Mouse (Mus musculus) liver, postnatal 0 days (tissue): ENCODE measurements around the gene Dnah8.

Experiments used
- CTCF ChIP-seq: sonication (generic); IDR thresholded peaks from 2 replicates; pipeline ENCODE4 v1.5.1; 2016; ENCODE audit warnings: antibody characterized with exemption, low read depth
- EP300 ChIP-seq: IDR thresholded peaks from 2 replicates; pipeline ENCODE4 v1.6.1; 2016; ENCODE audit warnings: antibody characterized with exemption, low read depth, mild to moderate bottlenecking

DNA sequence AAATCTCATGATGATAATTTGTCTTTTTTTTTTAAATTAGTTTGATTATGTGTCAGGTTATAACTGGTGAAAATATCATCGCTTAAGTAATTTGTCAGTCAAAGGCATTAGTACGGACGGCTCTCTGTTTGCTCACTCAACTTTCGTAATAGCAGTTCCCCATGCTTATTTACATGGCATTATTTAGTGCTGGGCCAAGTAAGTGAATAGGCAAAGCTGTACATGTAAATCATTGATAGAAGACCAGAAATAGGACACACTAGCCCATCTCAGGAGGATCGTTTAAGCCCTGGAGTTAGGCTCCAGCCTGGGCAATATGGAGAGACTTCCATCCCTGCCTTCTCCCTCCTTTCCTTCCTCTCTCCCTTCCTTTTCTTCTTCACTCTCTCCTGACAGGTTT is 16.7 kb downstream of the Dnah8 start:
- TF ChIP-seq CTCF (no peak), EP300 (peak; percentile 20; the same call in 1 of the 2 replicates)
